Mouse (Mus musculus): ENCODE data around the gene Acyp1.
"Not testable (repeated sequence)": the region's sequence is repeated elsewhere in the genome, so short reads cannot be mapped to it uniquely, and the experiment has no call there.

Gene Acyp1

GRCm38 (mm10) chr12:85284331-85284730 is 3.9 kb downstream of the Acyp1 start:
- no peak for DNase-seq (ENCODE audit: low read depth)

DNA sequence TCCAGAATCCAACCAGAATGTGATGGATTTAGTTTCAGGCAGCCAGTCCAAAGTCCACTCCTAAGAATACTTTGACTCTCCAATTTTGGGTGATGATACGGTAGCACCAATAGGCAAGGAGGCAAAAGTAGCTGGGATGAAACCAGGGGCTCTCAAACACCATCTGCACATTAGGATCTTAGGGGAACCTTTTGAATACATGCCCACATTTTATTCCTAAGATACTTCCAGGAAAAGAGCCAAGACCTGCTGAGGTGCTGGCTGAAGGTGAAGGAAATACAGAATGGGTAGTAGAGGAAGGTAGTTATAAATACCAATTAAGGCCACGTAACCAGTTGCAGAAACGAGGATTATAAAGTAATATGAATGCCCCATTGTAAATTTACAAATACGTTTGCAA is 6.5 kb downstream of the Acyp1 start:
- DNase-seq (ENCODE audit: low read depth), result not testable (repeated sequence)

- no peak for DNase-seq (ENCODE audit: low read depth)
Measured at GRCm38 (mm10) chr12:85280845-85281651, 7.2 kb downstream of the Acyp1 start.

DNA sequence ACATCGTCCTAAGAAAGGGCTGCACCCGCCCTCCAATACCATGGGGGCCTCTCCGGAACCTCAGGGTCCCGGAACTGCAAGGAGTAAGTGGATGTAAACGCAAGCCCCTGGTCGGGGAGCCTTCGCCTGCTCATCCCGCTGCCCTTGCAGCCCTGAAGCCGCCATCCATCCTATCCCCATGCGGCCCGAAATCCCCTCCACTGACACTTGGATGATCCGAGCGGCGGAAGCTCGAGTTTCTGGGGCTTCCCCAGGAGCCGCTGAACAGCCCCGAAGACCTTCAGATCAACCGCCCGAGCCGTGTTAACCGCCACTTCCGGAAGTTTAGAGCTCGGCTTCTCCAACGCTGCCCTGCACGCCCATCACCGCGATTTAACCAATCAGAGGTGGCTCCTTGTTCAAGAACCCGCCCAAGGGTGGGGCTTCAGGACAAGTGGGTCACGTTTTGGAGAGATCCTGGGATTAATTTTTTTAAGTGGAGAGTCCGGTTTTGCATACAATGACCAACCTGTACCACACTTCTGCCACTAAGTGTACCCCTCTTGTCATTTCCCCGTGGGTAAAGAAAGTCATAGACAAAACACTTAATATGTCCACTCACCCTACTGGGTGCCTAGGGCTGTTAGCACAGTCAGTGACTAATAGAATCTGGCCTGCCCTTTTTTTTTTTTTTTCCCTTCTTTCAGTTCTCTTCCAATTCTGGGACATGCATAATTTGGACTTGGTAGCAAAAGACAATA is 8.0 kb downstream of the Acyp1 start:
- DNase-seq (ENCODE audit: low read depth), result peak; percentile 98

DNA sequence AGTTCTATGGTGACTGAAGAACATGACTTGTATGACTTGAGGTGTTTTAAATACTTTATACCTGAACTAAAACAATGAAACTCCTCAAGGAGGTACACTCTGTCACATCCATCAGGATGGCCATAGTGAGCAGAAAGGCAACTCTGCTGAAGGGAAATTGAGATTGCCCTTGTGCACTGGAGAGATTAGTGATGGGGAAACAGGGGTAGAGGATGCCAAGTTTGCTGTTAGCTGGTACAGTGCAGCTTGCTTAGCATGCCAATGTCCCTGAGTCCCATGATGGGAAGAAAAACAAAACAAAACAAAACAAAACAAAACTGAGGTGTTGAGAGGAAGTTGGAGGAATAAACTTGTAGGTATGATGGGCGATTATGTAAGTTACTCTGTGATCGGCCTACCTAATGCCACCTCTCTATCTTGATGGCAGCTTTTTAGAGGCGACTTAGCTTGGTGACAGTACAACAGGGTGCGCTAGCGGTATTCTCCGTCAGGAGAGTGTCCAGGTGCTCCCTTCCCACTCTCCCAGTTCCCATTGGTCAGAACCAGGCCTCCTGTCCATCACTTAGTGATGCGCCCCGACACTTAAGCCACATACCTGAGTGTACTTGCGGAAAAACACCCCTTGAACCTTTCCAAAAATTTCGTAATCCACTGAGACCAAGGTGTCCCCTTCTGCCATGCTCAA is 8.7 kb downstream of the Acyp1 start:
- DNase-seq (ENCODE audit: low read depth), result peak; percentile 20

GRCm38 (mm10) chr12:85278919-85279318 is 9.3 kb downstream of the Acyp1 start:
- peak; percentile 38 for DNase-seq (ENCODE audit: low read depth)

- DNase-seq (ENCODE audit: low read depth), result no peak
Measured at GRCm38 (mm10) chr12:85276273-85276672, 12.0 kb downstream of the Acyp1 start.

- DNase-seq (ENCODE audit: low read depth), result no peak
Measured at GRCm38 (mm10) chr12:85273508-85273907, 14.7 kb downstream of the Acyp1 start.

- no peak for DNase-seq (ENCODE audit: low read depth)
Measured at GRCm38 (mm10) chr12:85271843-85272206, 16.4 kb downstream of the Acyp1 start.

DNA sequence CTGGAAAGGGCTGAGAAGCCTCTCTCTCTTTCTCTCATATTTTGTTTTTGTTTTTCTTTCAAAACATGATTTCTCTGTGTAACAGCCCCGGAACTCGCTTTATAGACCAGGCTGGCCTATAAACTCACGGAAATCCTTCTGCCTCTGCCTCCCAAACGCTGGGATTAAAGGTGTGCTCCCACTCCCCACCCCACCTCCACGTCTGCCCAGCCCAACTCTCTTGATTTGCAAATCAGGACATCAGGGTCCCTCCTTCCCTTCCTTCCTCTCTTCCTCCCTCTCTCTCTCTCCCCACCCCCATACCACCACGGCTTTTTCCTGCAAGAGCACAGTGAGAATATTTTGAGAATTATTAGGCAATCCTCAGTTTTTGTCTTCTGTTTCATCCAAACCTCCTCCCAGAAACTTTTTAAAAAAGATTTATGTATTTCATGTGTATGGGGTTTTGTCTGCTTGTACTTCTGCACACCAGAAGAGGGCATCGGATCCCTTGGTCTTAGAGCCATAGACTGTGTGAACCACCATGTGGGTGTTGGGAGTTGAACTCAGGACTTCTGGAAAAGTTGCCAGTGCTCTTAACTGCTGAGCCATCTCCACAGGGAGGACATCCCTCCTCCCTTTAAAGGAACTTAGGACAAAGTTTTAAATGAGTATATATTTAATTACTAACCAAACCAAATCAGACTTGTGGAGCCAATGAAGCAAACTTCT is 17.0 kb downstream of the Acyp1 start:
- no peak for DNase-seq (ENCODE audit: low read depth)

GRCm38 (mm10) chr12:85270319-85270718 is 17.9 kb downstream of the Acyp1 start, which contains the start of gene Mlh3:
Gene Mlh3, minus strand, starts transcription at chr12:85270599.
- DNase-seq (ENCODE audit: low read depth), result no peak

GRCm38 (mm10) chr12:85269821-85270220 is 18.4 kb downstream of the Acyp1 start:
- DNase-seq (ENCODE audit: low read depth), result no peak

DNA sequence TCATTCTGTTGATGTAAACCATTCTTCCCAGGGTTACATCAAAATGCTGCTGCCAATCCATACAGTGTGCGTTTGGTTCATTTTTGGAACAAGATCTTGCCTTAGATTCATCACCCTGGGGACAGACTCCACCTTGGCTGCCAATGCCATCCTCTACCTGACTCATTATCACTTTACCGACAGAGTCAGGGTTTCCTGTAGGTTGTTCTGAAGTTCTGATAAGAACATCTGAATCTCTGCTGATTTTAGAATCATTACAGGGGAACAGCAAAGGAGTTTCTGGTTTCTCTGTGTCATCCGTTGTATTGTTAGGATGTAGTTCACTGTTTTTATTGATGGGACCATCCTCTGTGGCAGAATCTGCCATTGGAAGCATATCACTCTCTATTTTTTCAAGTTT is 22.0 kb downstream of the Acyp1 start:
- no peak for DNase-seq (ENCODE audit: low read depth)

GRCm38 (mm10) chr12:85264940-85265339 is 23.3 kb downstream of the Acyp1 start:
- DNase-seq (ENCODE audit: low read depth), result no peak

DNA sequence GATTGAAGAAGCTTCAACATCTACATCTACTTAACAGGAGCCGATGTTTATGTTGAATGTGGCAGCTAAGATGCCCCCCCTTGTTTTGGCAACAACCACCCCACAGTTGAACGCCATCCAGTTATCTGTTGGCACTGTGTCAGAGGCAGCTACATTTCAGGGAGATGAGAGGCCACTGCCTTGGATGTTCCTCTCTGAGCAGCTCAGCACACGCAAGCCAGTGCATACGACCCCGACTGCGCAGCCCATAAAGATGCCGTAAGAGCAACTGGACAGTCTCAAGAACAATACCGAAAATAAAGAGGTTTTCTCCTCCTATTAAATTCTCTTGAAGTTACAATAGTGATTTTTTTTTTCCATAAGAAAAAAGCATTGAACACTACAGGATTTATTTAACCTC is 23.7 kb downstream of the Acyp1 start:
- DNase-seq (ENCODE audit: low read depth), result no peak

DNA sequence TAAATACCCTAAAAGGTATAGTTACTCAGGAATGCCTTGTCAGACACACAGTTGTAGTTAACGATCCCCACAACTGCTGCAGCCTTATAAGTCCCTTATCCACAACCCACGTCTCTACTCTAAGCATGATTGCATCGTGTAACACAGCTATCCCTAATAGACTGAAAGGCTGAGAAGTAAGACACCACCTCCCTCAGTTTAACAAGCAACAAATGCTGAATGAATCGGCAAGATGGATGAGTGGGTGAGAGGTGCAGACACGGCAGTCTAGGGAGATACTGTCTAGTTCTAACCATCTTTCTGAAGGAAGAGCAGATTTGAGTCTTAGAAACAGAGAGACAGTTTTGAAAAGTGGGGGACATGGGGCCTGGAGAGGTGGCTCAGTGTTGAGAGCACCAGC is 25.0 kb downstream of the Acyp1 start:
- no peak for DNase-seq (ENCODE audit: low read depth)

DNA sequence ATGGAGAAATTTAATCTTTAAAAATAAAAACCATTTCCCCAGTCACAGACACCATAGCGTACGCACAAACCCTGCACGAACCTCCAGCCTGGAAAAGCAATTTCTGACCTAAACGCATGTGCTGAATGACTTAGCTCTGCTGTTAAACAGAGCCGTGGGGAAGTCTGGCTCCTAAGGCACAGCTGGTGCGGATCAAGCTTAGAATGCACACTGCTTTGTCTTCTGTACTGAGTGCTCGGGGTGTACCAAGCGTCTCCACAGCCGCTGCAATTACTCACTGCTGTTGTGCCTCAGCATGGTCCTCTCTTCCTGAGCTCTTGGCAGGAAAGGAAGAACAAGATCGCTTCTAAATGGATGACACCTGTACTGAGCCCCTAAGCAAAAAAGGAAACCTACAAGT is 25.7 kb downstream of the Acyp1 start:
- DNase-seq (ENCODE audit: low read depth), result no peak

DNA sequence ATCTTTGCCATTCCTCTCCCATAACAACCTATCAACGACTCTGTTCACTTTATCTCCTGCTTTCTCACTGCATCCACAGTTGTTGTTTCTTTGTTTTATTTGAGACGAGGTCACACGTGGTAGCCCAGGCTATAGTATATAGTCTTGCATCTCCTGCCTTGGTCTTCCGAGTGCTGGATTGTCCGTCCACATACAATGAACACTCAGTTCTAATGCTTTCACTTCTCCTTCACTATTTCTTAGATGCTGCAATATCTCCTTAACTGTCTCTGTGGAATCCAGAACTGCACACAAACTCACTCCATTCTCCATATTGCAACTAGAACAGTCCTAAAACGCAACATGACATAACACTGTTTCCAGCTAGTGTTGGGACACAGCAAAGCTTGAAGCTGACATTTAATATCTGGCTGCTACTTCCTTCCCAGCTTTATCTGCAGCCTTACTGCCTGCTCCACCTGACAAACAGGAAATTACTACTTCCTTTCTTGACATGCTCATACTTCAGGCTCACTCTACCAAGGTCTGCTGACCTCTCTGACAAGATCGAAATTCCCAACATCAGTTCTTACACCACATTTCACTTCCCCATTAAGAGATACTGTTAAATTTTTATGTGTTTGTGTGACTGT is 31.1 kb downstream of the Acyp1 start:
- DNase-seq (ENCODE audit: low read depth), result peak; percentile 89

DNA sequence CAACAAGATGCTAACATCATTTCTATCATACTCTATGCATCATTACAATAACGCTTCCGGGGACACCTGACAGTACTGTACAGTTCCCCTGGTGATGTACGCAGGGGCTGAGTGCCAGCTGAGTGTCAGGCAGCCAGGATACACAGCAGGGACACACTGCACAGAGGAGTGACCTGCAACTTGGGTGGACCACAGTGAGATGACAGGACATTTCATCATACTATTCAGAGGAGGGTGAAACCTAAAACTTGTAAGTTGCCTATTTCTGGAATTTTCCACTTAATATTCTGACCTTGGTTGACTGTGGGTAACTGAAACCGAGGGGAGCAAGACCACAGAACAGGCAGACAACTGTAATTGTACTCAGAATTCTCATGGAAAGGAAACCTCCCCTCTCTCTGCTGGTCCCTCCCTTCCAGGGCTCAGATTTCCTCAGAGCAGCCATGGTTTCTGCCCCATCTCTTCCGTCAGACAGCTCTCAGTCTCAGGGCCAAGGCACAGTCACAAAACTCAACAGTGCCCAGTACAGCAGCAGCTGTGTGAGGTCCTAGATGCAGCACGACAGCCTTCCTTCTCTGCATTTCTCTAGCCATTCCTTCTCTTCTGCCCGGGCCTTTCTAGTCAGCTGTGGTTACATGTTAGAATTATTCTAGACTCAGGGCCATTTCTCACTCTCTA is 32.0 kb downstream of the Acyp1 start:
- DNase-seq (ENCODE audit: low read depth), result peak; percentile 87

GRCm38 (mm10) chr12:85252083-85252482 is 36.2 kb downstream of the Acyp1 start:
- DNase-seq (ENCODE audit: low read depth), result no peak

GRCm38 (mm10) chr12:85237553-85237952 is 50.7 kb downstream of the Acyp1 start:
- no peak for DNase-seq (ENCODE audit: low read depth)
